Mouse (Mus musculus): ENCODE data around the gene Il23r.

DNA sequence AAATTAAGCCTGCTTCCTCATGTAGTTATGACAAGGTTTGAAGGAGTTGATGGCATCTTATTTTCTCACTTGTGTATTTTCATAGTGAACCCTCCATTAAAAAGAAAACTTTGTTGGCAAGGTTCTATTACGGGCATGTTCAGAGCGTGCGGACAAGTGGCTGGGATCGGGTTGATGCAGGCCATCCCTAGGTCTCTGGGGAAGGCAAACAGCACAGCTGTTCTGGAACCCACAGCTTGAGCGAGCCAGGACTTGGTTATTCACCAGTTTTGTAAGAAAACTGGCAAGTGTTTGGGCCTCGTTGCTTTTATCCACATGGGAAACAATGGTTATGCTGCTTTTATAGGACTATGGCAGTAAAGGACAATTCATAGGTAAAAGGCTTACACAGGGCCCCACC lies 48.5 kb downstream of the Il23r start:
- no peak for TF ChIP-seq CTCF (IDR thresholded peaks at IDR 0.05; ENCODE audit: borderline replicate concordance, insufficient read depth, low read length)
- no peak for TF ChIP-seq POLR2A (IDR thresholded peaks at IDR 0.05; ENCODE audit: low read depth, low read length)
